Mouse (Mus musculus): ENCODE measurements around the gene Tmprss12.

DNA sequence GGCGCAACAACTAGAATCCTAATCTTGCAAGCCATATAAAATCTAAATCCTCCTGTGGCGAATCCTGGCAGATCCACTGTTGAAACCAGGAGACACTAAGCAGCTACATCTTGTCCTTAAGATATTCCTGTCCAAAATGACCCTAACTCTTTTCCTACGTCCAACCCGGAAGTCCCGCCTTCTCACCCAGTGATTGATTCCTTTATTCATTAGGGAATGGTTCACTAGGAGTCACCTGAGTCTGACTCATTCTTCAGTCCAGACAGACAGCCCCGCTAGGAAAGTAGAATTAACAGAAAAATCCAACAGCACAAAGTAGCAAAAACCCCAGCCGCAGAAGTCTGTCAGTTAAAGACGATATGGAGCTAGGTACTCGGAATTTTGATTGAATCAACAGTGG is 33.3 kb upstream of the Tmprss12 start:
- TF ChIP-seq CTCF (IDR thresholded peaks at IDR 0.05; ENCODE audit: control insufficient read depth, insufficient read depth, insufficient read length) (no peak), MAX (IDR thresholded peaks at IDR 0.05) (no peak), USF1 (IDR thresholded peaks at IDR 0.05; ENCODE audit: low read depth) (no peak), CEBPB (IDR thresholded peaks at IDR 0.05; ENCODE audit: low read depth) (no peak), MYOD1 (IDR thresholded peaks at IDR 0.05; ENCODE audit: control insufficient read depth, insufficient read length, low read depth) (no peak)
